Mouse (Mus musculus): ENCODE data around the gene Spta1.

Gene Spta1

GRCm38 (mm10) chr1:174172605-174173004 lies at the start of gene Spta1:
Spta1 (plus strand) TSS chr1:174172776.
- no peak for DNase-seq (ENCODE audit: extremely low read depth, low read depth, low spot score)

GRCm38 (mm10) chr1:174131217-174131616 lies 41.4 kb upstream of the Spta1 start, which contains the start of gene Olfr424:
Olfr424 (plus strand) TSS chr1:174131517.
- DNase-seq (ENCODE audit: extremely low read depth, low read depth, low spot score): no peak

DNA sequence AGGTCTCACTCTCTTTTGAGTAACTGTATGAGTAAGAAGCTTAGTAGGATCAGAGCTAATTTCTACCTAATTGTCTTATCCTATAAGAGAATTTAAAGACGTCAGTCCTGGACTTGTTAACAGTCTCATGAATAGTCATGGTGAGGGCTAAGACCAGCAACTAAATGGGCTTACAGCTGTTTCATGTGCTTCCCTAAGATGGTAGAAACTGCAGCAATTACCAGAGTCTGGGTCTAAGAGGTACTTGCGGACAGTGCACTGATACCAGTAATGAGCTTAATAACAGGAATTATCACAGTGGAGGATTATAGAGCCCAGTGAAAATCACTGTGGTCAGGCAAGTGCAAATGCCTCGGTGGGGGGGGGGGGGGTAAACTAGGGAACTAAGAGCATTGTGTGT lies 40.6 kb upstream of the Spta1 start:
- no peak for DNase-seq (ENCODE audit: extremely low read depth, low read depth, low spot score)

DNA sequence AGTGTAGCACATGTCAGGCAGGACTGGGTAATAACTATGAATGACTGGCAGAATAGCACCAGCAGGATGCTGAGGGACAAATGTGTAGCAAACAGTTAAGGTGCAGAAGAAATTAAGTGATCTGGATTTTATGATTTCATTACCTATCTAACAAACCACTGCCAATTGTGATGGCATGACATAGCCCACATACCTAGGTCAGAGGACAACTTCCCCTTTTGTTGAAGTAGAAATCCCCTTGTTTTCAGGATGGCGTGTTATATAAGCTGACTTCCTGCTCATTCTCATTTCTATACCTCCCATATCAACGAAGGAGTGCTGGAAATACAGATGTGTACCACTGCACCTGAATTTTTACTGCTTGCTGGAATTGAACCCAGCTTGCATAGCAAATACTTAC lies 31.2 kb upstream of the Spta1 start:
- DNase-seq (ENCODE audit: extremely low read depth, low read depth, low spot score): no peak

DNA sequence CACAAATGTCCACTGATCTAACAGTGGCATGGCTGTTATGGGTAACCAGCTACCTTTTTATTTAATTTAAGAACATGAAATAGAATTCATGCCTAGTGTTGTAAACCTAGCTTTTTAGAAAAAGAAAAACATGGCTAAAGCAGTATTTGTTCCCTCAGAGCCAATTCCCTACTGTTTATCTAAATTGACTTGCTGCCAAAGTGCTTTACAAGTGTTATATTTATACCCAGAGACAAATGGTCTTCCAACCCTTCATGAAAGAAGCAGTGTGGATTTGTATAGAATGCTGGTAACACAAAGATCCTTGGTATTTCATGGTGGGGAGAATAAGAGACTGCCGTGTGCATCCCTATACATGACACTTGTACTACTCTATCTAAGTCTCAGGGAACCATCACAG lies 25.9 kb upstream of the Spta1 start:
- DNase-seq (ENCODE audit: extremely low read depth, low read depth, low spot score): no peak

DNA sequence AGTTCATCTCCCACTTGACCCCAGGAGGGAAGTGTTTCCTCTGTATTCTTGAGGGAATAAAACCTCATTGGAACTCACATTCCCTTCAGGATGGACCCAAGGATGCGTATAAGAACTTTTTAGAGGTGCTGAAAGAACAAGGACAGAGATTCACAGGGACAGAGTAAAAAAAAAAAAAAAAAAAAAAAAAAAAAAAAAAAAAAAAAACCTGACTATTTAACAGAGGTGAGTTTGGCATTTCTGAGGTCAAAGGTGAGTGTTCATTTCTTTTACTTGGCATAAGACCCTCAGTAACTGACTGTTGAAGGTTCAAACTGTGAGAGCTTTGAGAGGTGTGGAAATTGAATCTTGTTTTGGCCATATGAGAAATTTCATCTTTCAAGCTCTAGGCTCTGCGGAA lies 23.3 kb upstream of the Spta1 start:
- no peak for DNase-seq (ENCODE audit: extremely low read depth, low read depth, low spot score)

GRCm38 (mm10) chr1:174155333-174155732 lies 17.2 kb upstream of the Spta1 start, which contains the start of gene Olfr420:
Olfr420 (plus strand) TSS chr1:174155633.
- no peak for DNase-seq (ENCODE audit: extremely low read depth, low read depth, low spot score)

DNA sequence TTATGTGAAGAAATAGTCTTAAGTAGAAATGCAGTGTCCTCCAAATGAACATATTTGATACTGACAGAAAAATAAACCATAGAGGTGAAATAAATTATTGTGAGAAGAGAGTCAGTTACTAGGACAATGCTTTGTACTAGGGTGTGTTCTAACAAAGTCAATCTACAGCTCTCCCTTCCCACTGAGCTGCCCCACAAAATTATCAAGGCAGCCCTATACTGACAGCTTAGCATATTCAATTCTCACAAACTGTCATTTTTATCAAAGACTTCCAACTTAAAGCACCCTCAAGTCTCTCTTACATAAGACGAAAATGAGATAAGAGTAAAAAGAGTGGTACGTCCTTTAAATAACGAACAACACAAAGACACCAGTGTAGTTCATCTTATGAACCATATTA lies 15.0 kb upstream of the Spta1 start:
- no peak for DNase-seq (ENCODE audit: extremely low read depth, low read depth, low spot score)

DNA sequence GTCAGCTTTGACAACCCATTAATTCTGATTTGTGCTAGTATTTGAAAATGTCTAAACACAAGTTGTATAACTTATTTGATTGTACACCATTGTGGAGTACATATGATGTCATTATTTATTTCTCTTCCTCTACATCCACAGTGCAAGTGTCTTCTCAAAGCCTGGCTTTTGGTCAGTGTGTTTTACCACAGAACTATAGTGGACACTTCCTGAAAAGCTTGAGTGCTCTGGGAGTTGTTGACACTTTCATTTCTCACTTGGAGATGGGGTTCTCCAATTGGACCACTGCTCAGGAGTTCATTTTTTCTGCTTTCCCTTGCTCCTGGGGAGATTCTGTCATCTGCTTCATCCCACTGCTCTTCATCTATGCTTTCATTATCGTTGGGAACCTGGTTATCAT lies 14.1 kb upstream of the Spta1 start:
- DNase-seq (ENCODE audit: extremely low read depth, low read depth, low spot score): no peak

DNA sequence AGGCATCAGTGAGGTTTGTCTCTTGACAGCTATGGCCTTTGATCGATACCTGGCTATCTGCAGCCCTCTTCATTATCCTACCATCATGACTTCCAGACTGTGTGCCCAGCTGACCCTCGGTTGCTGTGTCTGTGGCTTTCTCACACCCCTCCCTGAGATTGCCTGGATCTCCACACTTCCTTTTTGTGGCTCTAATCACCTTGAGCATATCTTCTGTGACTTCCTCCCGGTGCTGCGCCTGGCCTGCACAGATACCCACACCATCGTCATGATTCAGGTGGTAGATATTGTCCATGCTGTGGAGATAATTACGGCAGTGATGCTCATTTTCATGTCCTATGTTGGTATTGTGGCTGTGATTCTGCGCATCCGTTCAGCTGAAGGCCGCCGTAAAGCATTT lies 13.5 kb upstream of the Spta1 start:
- DNase-seq (ENCODE audit: extremely low read depth, low read depth, low spot score): no peak

GRCm38 (mm10) chr1:174169024-174169423 lies 3.6 kb upstream of the Spta1 start:
- DNase-seq (ENCODE audit: extremely low read depth, low read depth, low spot score): no peak

DNA sequence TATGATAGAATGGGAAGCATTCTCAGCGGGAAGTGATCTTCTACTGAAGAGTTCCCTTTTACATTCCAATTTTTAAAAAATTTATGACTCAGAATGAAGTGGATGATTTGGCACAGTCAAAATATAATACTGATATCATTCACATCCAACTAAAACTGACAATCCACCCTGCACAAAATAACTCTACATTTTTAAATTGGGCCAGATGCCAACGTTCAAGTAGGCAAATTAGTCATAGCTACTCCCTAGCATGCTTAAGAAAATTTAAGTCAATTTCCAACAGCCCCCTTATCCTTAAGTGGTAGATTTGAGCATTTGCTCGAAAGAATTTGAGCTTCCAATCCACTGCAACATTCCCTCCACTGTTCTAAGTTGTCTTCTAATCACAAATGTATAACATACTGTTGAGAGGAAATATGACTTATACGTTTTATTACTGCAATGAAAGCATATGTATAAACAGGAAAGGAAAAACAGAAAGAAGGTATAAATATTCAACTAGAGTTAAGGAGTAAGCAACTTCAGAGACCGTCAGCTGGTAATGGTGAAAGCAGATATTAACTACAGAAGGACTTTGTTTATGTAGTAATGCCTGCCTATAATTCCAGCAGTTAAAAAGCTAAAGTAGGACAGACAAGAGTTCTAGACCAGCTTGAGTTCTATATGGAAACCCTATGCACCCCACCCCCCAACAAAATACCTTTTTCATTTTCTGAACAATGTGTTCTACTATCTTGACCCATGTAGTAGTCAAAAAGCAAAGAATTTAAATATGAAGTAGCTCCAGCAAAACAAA lies 1.7 kb upstream of the Spta1 start:
- no peak for DNase-seq (ENCODE audit: extremely low read depth, low read depth, low spot score)

GRCm38 (mm10) chr1:174171537-174171936 lies 1.0 kb upstream of the Spta1 start:
- no peak for DNase-seq (ENCODE audit: extremely low read depth, low read depth, low spot score)

GRCm38 (mm10) chr1:174204699-174205098 lies 32.1 kb downstream of the Spta1 start:
- no peak for DNase-seq (ENCODE audit: extremely low read depth, low read depth, low spot score)

- no peak for DNase-seq (ENCODE audit: extremely low read depth, low read depth, low spot score)
Observed at GRCm38 (mm10) chr1:174212286-174212685, 39.7 kb downstream of the Spta1 start.

- no peak for DNase-seq (ENCODE audit: extremely low read depth, low read depth, low spot score)
Observed at GRCm38 (mm10) chr1:174215270-174216038, 42.9 kb downstream of the Spta1 start.

GRCm38 (mm10) chr1:174216528-174217204 lies 44.1 kb downstream of the Spta1 start:
- DNase-seq (ENCODE audit: extremely low read depth, low read depth, low spot score): no peak

DNA sequence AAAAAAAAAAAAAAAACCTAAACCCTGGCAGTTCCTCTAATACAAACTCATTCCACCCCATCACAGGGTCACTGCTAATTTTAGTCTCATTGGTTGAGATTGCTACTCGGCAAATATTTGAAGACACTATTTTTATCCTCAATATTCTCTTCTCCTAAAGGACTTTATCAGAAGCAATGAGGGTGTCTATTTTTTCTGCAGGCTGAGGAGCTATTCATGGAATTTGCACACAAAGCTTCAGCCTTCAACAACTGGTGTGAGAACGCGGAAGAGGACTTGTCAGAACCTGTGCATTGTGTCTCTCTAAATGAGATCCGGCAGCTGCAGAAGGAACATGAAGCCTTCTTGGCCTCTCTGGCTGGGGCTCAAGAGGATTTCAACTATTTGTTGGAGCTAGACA lies 67.3 kb downstream of the Spta1 start:
- DNase-seq (ENCODE audit: extremely low read depth, low read depth, low spot score): no peak

GRCm38 (mm10) chr1:174244621-174245020 lies 72.0 kb downstream of the Spta1 start:
- DNase-seq (ENCODE audit: extremely low read depth, low read depth, low spot score): no peak

DNA sequence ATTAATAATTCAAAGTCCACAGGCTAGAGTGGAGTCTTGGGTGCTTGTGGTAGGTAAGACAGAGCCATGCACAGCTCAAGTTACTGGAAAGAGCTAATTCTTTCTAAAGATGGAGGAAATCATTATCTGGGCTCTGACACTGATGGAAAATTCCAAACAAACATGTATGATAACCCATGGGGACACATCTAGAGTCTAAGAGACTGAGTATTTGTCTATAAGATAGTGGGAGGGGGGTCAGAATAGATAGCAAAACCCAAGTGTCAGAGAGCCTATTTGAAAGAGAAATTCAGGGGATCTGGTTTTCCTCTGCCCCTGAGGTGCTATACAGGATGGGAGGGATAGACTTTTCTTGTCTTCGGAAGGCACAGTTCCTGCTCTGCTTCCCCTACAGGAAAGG lies 73.5 kb downstream of the Spta1 start:
- DNase-seq (ENCODE audit: extremely low read depth, low read depth, low spot score): no peak

GRCm38 (mm10) chr1:174247170-174247569 lies 74.6 kb downstream of the Spta1 start:
- DNase-seq (ENCODE audit: extremely low read depth, low read depth, low spot score): no peak

DNA sequence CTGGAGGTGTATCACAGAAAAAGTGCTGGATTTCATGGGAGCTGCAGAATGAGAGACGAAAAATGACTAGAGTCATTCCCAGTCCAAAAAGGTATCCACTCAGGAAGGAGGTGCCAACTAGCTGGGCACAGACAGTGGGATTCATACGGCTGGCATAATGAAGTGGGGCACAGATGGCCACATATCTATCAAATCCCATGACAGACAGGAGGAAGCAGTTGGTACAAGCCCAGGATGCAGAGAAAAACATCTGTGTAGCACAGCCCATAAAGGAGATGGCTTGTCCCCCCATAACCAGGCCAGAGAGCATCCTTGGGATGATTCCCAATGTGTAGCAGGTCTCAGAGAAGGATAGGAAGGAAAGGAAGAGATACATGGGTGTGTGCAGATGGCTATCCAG lies 77.8 kb downstream of the Spta1 start:
- no peak for DNase-seq (ENCODE audit: extremely low read depth, low read depth, low spot score)
